Mouse (Mus musculus): ENCODE measurements around the gene Fosb. TPM values are rescaled to one million over a fixed set of nuclear protein-coding genes. Genes with fewer than 3 reads are reported as not detected.

The Fosb gene
- polyA plus RNA-seq, 1 experiment from 2014 or later, result not detected

DNA sequence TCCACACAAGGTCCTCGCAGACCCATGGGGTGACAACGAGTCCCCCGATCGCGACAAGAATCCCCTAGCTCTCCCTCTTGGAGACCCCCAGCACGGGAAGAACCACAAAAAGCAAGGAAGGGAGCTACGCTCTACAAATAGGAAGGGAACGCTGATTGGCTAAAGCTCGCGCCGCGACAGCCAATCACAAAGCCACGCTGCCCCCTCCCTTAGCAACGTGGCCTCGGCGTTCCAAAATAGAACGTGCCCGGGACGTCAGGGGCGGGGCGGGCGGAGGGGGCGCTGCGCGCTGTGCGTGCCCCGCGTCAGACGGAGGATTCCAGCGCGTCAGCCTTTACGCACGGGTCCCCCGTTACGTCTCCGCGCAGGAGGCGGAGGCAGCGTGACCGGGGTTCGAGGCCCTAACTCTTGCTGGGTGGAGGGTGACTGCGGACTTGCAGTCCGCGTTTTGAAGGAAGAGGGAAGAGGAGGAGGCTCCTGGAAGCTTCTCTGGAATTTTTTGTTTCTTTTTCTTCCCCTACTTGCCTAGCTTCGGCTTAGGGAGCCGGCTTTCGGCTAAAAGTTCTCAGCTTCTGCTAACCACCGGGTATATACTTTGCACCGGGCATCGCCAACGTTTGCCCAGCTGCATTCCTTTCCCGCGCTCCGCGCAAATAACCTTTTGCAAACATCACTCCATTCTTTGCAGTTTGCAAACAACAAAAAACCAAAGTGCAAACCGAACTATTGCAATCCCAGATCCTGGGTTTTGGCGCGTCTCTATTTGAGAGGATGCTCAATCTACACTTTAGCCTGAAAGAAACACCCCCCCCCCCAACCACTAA is 1.2 kb downstream of the Fosb start:
- H3K36me3 ChIP-seq (replicated peaks; ENCODE audit: control insufficient read depth, insufficient read depth, low read depth, low read length), result no peaks in the 10 kb centered on the region
- DNase-seq (ENCODE audit: low spot score), result peak; percentile 97
- H3K4me3 ChIP-seq (ENCODE audit: low read depth, low read length), result peak overlapping the region; percentile 58
- peak overlapping the region; percentile 35; the same call in 1 of the 2 replicates for H3K9ac ChIP-seq (replicated peaks; ENCODE audit: low read length)
- WGBS, result under 1% methylated on average over 58 of the region's 58 CpGs
- no peak overlapping the region for H3K27ac ChIP-seq (replicated peaks; ENCODE audit: low read depth, low read length)
- ATAC-seq (replicated peaks; ENCODE audit: insufficient number of reproducible peaks, low FRiP score, low TSS enrichment, low read depth), result peak; percentile 70
- peaks cover 6% of the 10 kb centered on the region for H3K4me1 ChIP-seq (ENCODE audit: control insufficient read depth, insufficient read depth, low read length)
- peaks cover 28% of the 10 kb centered on the region for H3K27me3 ChIP-seq (ENCODE audit: control insufficient read depth, insufficient read depth, low read length)
- H3K9me3 ChIP-seq (replicated peaks; ENCODE audit: control insufficient read depth, low read length), result no peaks in the 10 kb centered on the region
- peak overlapping the region; percentile 75 for H3K4me2 ChIP-seq (ENCODE audit: low read depth, low read length)

DNA sequence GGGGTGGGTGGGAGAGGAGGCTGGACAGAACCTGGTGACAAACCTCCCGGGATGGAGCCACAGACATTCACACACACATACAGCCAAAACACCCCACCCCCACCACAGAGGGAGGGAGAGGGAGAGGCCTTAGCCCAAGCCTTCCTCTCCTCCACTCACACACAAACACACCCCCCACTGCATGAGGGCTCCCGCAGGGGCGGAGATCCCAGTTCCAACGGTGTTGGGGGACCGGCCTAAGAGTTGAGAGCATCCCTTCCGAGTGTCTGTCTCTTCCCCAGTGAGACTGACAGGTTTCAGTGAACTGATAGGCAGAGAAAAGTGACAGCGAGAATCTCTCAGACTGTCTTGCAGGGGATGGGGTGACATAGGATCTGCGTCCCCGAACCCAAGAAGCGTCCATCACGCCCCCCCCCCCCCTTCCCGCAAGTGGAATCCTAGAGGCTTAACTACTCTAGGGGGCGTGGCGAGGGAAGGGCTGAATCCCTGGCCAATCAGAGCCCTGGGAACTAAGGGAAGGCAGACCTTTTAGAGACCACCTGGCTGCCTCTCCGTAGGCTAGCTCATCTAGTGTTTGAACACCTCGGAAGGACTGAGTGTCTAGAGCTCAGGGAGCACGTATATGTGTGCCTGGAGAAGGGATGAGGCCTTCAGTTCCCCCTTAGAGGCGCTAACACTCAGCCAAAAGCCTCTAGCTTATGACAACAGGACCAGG is 2.0 kb downstream of the Fosb start:
- H3K36me3 ChIP-seq (replicated peaks; ENCODE audit: control insufficient read depth, insufficient read depth, low read depth, low read length), result no peaks in the 10 kb centered on the region
- DNase-seq (ENCODE audit: low spot score) (peak; percentile 82), ATAC-seq (replicated peaks; ENCODE audit: insufficient number of reproducible peaks, low FRiP score, low TSS enrichment, low read depth) (peak; percentile 36)
- H3K4me3 ChIP-seq (ENCODE audit: low read depth, low read length), result peak overlapping the region; percentile 58
- peaks cover 34% of the 10 kb centered on the region for H3K27me3 ChIP-seq (ENCODE audit: control insufficient read depth, insufficient read depth, low read length)
- peak overlapping the region; percentile 35; the same call in 1 of the 2 replicates for H3K9ac ChIP-seq (replicated peaks; ENCODE audit: low read length)
- peaks cover 6% of the 10 kb centered on the region for H3K4me1 ChIP-seq (ENCODE audit: control insufficient read depth, insufficient read depth, low read length)
- no peak overlapping the region for H3K27ac ChIP-seq (replicated peaks; ENCODE audit: low read depth, low read length)
- H3K9me3 ChIP-seq (replicated peaks; ENCODE audit: control insufficient read depth, low read length), result no peaks in the 10 kb centered on the region
- H3K4me2 ChIP-seq (ENCODE audit: low read depth, low read length), result peak overlapping the region; percentile 75
- WGBS, result 3% methylated on average over 18 of the region's 18 CpGs

DNA sequence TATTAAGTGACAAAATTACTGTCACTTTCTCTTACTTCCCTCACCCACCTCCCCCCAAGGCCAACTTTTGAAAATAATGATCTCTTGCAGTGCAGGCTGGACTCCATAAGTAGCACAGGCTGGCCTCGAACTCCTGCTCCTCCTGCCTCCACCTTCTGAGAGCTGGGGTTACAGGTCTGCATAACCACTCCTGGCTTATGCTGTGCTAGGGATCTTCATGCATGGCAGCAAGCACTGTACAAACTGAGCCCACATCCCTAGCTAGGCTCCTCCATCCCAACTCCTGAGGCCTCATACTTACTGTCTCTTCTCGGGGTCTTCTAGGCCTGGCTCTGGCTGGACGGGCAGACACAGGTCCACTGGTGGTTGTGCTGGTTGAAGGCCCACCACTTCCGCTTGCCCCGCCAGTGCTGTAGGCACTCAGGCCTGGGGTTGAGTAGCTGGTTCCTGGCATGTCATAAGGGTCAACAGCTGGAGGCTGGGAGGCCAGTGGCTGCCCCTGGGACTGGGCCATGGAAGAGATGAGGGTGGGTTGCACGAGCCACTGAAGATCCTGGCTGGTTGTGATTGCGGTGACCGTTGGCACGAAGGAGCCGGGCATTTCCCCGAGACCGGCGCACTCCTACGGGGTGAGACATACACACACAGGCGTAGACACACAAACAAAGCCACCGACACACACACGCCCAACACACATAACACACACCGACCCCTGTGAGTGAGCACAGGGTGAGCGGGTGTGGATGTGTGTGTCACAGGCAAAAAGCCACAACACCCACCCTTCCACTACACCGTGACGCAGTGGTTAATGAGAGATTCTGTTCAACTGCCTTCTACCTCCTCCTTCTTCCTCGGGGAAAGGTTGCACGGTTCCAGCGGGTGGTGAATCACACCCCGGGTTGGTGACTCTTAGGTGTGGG is 2.8 kb downstream of the Fosb start:
- Histone ChIP-seq H3K4me1 (ENCODE audit: control insufficient read depth, insufficient read depth, low read length) (peaks cover 6% of the 10 kb centered on the region), H3K9me3 (replicated peaks; ENCODE audit: control insufficient read depth, low read length) (no peaks in the 10 kb centered on the region), H3K4me3 (ENCODE audit: low read depth, low read length) (no peak overlapping the region), H3K36me3 (replicated peaks; ENCODE audit: control insufficient read depth, insufficient read depth, low read depth, low read length) (no peaks in the 10 kb centered on the region), H3K9ac (replicated peaks; ENCODE audit: low read length) (no peak overlapping the region), H3K27ac (replicated peaks; ENCODE audit: low read depth, low read length) (no peak overlapping the region), H3K27me3 (ENCODE audit: control insufficient read depth, insufficient read depth, low read length) (peaks cover 41% of the 10 kb centered on the region), H3K4me2 (ENCODE audit: low read depth, low read length) (peak overlapping the region; percentile 75)
- 64% methylated on average over 25 of the region's 25 CpGs for WGBS
- DNase-seq (ENCODE audit: low spot score) (no peak), ATAC-seq (replicated peaks; ENCODE audit: insufficient number of reproducible peaks, low FRiP score, low TSS enrichment, low read depth) (no peak)

DNA sequence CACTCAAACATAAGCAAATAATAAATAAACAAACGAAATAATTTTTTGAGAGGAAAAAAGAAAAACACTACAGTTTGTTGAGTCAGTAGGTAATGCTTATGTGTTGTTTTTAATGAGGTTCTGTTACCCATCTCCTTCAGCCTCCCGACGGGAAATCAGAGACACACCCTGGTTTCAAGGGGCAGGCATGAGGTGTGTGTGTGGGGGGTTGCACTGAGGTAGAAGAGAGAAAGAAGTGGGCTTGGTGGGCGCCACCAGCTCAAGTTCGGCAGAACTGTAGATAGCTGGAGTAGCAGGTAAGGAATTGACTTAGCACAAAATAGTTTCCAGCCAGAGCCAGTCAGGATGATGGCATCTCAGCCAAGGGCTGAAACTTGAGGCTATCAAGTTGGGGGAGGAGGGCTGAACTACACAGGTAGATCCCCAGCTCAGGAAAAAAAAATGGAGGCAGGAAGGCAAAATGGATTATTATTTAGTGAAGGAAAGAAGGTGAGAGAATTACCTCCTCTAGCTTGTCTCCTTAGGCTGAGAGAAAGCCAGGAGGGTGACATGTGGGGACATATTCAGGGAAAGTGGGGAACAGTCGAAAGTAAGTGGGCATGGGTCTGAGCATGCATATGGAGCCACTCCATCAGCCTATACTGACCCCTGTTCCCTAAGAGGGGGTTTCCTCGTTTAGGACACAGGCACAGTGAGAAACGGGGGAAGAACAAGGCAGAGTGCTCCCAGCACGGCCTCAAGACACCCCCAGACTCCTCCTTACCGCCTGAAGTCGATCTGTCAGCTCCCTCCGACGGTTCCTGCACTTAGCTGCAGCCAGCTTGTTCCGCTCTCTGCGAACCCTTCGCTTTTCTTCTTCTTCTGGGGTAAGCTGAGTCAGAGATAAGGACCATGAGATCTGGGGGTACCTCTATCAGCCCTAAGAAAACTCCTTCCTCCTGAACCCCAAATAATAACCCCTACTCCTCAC is 3.8 kb downstream of the Fosb start:
- Histone ChIP-seq H3K4me3 (ENCODE audit: low read depth, low read length) (no peak overlapping the region), H3K36me3 (replicated peaks; ENCODE audit: control insufficient read depth, insufficient read depth, low read depth, low read length) (no peaks in the 10 kb centered on the region), H3K27ac (replicated peaks; ENCODE audit: low read depth, low read length) (no peak overlapping the region), H3K9me3 (replicated peaks; ENCODE audit: control insufficient read depth, low read length) (no peaks in the 10 kb centered on the region), H3K4me2 (ENCODE audit: low read depth, low read length) (no peak overlapping the region), H3K9ac (replicated peaks; ENCODE audit: low read length) (no peak overlapping the region), H3K4me1 (ENCODE audit: control insufficient read depth, insufficient read depth, low read length) (peaks cover 6% of the 10 kb centered on the region), H3K27me3 (ENCODE audit: control insufficient read depth, insufficient read depth, low read length) (peaks cover 45% of the 10 kb centered on the region)
- DNase-seq (ENCODE audit: low spot score) (no peak), ATAC-seq (replicated peaks; ENCODE audit: insufficient number of reproducible peaks, low FRiP score, low TSS enrichment, low read depth) (no peak)
- 45% methylated on average over 16 of the region's 16 CpGs for WGBS

GRCm38 (mm10) chr7:19305413-19305735 is 4.5 kb downstream of the Fosb start:
- H3K27me3 ChIP-seq (ENCODE audit: control insufficient read depth, insufficient read depth, low read length), result peaks cover 45% of the 10 kb centered on the region
- H3K36me3 ChIP-seq (replicated peaks; ENCODE audit: control insufficient read depth, insufficient read depth, low read depth, low read length), result no peaks in the 10 kb centered on the region
- DNase-seq (ENCODE audit: low spot score) (no peak), ATAC-seq (replicated peaks; ENCODE audit: insufficient number of reproducible peaks, low FRiP score, low TSS enrichment, low read depth) (no peak)
- H3K4me1 ChIP-seq (ENCODE audit: control insufficient read depth, insufficient read depth, low read length), result peaks cover 6% of the 10 kb centered on the region
- no peak overlapping the region for H3K9ac ChIP-seq (replicated peaks; ENCODE audit: low read length)
- WGBS, result 7% methylated on average over 6 of the region's 6 CpGs
- H3K27ac ChIP-seq (replicated peaks; ENCODE audit: low read depth, low read length), result no peak overlapping the region
- H3K9me3 ChIP-seq (replicated peaks; ENCODE audit: control insufficient read depth, low read length), result no peaks in the 10 kb centered on the region
- no peak overlapping the region for H3K4me3 ChIP-seq (ENCODE audit: low read depth, low read length)
- no peak overlapping the region; the same call in none of the 2 replicates for H3K4me2 ChIP-seq (ENCODE audit: low read depth, low read length)

- Histone ChIP-seq H3K9ac (replicated peaks; ENCODE audit: low read length) (no peak overlapping the region), H3K27ac (replicated peaks; ENCODE audit: low read depth, low read length) (no peak overlapping the region), H3K4me2 (ENCODE audit: low read depth, low read length) (peak overlapping the region; percentile 30), H3K36me3 (replicated peaks; ENCODE audit: control insufficient read depth, insufficient read depth, low read depth, low read length) (no peaks in the 10 kb centered on the region), H3K27me3 (ENCODE audit: control insufficient read depth, insufficient read depth, low read length) (peaks cover 45% of the 10 kb centered on the region), H3K9me3 (replicated peaks; ENCODE audit: control insufficient read depth, low read length) (no peaks in the 10 kb centered on the region), H3K4me1 (ENCODE audit: control insufficient read depth, insufficient read depth, low read length) (peaks cover 6% of the 10 kb centered on the region), H3K4me3 (ENCODE audit: low read depth, low read length) (peak overlapping the region; percentile 23; the same call in 1 of the 2 replicates)
- DNase-seq (ENCODE audit: low spot score) (no peak), ATAC-seq (replicated peaks; ENCODE audit: insufficient number of reproducible peaks, low FRiP score, low TSS enrichment, low read depth) (no peak)
- 1% methylated on average over 47 of the region's 48 CpGs for WGBS
These were observed 5.1 kb downstream of the Fosb start for GRCm38 (mm10) chr7:19304501-19305412.

Measured in embryonic facial prominence, embryonic 11.5 days (tissue).